Mouse (Mus musculus): ENCODE results near the gene Mars. TPM values are rescaled to one million over a fixed set of nuclear protein-coding genes. Genes with fewer than 3 reads are reported as not detected.
"Not testable (repeated sequence)": the region's sequence is repeated elsewhere in the genome, so short reads cannot be mapped to it uniquely, and the experiment has no call there.

Mars gene
- total RNA-seq, 2 experiments from 2014 or later, result 53.3 to 57.9 TPM

DNA sequence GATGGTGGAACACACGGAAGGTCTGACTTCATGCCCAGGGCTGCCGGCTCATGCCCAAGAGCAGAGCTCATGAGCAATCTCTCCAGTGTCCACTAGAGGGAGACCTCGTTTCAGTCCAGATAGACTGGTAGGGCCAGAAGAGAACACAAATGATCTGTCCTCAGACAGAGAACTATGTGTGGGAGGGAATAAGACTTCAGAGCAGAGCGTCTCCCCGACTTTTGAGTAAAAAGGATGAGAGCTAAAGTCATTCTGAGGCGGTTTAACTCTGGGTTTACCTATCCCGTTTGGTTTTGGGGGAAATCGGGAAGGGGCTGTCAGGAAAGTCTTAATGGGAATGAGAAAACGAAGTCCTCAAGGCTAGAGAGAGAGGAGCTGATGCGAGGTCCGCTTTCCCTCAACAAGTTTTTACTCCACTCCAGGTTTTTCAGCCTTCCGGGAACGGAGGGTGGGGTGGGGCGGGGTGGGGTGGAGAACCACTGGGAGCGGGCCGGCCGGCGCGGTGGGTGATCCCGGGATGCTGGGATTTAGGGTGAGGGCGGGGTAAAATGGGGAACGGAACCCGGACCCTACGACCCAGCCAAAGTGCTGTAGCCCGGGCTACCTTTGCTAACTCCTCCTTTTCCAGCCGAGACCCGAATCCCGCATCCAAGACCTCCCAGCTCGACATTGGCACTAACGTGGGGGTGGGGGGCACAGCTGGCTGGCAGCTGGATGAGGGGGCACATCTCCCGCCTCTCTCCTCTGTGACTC is 27.5 kb upstream of the Mars start:
- peak; percentile 90 for DNase-seq (ENCODE audit: low spot score in 2 of 2)

GRCm38 (mm10) chr10:127337536-127338099 is 26.0 kb upstream of the Mars start:
- no peak for DNase-seq (ENCODE audit: low spot score in 2 of 2)

DNA sequence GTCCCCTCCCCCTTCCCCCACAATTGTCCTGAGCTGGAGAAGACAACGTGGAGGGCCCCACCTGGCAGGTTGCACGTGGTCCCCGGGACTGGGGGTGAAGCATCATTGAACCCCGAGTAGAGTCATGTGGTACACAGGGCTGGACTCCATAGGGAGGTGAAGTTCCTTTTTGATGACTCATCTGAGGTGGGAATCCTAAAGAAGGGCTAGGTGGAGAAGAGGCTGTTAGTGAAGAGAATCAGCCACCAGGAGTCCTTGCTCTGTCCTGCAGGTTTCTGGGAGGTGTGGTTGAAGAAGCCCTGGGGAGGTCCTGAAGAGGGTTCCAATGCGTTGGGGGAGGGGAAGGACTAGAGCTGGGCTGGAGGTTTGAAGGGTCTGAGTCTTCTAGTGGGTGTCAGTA is 25.4 kb upstream of the Mars start:
- no peak for DNase-seq (ENCODE audit: low spot score in 2 of 2)

DNA sequence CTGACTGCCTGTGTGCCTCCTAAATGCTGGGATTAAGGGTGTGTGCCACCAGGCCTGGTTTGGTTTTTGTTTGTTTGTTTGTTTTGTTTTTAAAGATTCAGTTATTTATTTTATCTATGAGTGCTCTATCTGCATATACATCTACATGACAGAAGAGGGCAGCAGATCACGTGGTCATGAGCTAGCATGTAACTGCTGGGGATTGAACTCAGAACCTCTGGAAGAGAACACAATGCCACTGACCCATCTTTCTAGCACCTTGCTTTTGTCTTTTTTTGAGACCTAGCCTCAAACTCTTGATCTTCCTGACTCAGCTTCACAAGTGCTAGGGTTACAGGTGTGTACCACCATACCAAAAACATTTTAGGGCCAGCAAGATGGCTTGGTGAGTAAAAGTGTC is 23.7 kb upstream of the Mars start:
- DNase-seq (ENCODE audit: low spot score in 2 of 2), result no peak

- DNase-seq (ENCODE audit: low spot score in 2 of 2), result no peak
Observed at GRCm38 (mm10) chr10:127333152-127333551, 21.6 kb upstream of the Mars start.

GRCm38 (mm10) chr10:127332211-127332874 is 20.8 kb upstream of the Mars start:
- DNase-seq (ENCODE audit: low spot score in 2 of 2), result no peak

GRCm38 (mm10) chr10:127330212-127330611 is 18.6 kb upstream of the Mars start:
- DNase-seq (ENCODE audit: low spot score in 2 of 2), result no peak

- no peak for DNase-seq (ENCODE audit: low spot score in 2 of 2)
Observed at GRCm38 (mm10) chr10:127327461-127328145, 16.0 kb upstream of the Mars start.

DNA sequence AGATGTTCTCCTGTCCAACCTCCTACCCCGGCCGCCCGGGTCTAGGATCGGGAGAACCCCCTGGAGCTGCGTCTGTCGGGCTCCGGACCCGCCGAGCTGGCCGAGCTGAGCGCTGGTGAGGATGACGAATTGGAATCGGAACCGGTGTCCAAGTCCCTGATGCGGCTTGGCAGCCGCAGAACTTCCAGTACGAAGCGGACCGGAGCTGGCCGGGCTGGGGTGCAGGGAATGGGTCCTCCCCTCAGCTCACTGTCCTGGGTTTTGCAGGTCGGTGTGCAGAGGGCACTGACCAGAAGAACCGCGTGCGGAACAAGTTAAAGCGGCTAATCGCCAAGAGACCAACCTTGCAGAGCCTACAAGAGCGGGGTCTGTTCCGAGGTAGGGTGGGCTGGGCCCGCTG is 15.2 kb upstream of the Mars start:
- no peak for DNase-seq (ENCODE audit: low spot score in 2 of 2)

- DNase-seq (ENCODE audit: low spot score in 2 of 2), result no peak
Observed at GRCm38 (mm10) chr10:127326017-127326801, 14.6 kb upstream of the Mars start.

DNA sequence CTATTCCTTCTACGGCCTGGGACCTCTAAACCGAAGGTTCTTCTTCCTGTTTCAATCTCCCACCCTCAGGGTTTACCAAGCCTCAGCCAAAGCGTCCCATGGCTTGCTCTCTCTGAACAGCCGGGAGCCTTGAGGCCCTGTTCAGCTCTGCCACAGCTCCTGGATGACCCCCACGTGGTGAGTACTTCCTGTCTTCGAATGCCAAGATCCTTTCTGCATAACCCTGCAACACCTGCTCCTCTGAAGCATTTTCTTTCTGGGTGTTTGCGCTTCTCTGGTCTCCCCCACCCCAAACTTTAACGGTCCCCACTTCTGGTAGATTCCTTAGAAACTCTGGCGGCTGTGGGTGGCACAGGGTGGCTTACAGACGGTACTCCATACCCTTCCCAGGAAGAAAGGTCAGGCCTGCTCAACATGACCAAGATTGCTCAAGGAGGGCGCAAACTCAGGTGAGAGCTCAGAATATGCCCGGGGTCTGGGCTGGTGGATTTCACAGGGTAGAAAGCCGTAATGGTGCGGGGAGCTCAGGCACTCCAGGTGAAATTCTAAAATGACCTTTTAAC is 13.9 kb upstream of the Mars start:
- no peak for DNase-seq (ENCODE audit: low spot score in 2 of 2)

DNA sequence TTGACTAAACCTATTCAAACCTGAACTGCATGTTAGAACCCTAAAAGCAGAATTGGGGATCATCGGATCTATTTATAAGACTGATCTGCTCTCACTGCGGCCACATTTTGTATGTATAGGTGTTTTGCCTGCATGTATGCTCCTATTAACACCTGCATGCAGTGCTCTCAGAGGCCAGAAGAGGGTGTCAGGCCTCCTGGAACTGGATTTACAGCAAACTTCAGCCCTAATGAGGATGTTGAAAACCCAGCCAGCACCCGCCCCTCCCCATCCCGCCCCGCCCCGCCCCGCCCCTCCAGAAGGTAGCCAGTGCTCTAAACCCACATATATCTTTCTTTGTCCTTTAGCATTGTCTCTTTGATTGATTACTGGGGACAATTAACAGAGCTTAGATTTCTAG is 12.9 kb upstream of the Mars start:
- no peak for DNase-seq (ENCODE audit: low spot score in 2 of 2)

DNA sequence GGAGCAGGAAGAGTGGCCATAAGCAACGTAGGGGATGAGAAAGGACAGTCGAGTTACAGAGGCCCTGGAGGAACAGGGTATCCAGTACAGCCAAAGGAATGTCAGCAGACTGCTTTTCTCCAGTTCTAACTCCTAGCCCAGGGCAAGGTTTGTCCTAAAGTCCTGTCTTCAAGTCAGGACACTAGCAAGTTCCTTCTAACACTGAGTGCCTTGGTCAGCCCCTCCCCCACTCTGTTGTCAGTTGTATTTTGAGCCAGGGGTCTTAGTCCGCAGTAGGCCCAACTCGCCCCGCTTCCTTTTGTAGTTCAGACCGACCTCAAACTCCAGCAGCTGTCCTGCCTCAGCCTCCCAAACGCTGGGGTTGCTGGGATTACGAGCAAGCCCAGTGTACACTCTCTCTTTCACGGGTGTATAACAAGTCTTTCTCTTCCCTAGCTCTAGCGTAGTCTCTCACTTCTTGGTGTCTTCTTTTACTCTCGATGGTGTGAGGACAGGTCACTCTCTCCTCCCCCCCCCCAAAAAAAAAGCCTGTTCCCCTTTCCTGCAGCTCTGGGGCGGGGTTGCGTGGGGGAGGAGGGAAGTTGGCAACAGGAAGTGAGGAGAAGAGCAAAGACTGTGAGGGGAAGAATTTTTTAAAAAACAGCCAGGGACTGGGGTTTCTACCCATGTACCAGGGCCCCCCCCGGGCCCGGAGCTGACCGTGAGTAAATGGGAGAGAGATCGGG is 11.7 kb upstream of the Mars start:
- DNase-seq (ENCODE audit: low spot score in 2 of 2), result no peak

GRCm38 (mm10) chr10:127322669-127323068 is 11.1 kb upstream of the Mars start:
- no peak for DNase-seq (ENCODE audit: low spot score in 2 of 2)

GRCm38 (mm10) chr10:127322178-127322577 is 10.6 kb upstream of the Mars start:
- DNase-seq (ENCODE audit: low spot score in 2 of 2), result no peak

DNA sequence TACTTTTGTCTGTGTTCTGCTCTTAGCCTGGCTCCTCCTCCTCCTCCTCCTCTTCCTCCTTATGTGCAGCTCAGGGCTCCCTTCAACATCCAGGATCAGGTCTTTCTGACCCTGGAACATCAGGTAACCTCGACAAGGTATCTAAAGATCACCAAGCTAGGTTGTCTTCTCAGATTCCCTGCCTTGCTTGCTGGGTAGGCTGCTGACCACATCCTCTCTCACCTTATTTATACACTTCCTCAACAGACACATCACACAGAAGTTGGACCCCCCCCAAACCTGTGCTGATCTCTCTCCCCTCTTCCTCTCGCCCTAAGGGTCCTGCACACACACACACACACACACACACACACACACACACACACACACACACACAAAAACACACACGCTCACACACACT is 10.0 kb upstream of the Mars start, which contains the start of gene Arhgap9:
Gene Arhgap9, plus strand, starts transcription at position 344 of the 400 bp plus-strand sequence.
- no peak for DNase-seq (ENCODE audit: low spot score in 2 of 2)

DNA sequence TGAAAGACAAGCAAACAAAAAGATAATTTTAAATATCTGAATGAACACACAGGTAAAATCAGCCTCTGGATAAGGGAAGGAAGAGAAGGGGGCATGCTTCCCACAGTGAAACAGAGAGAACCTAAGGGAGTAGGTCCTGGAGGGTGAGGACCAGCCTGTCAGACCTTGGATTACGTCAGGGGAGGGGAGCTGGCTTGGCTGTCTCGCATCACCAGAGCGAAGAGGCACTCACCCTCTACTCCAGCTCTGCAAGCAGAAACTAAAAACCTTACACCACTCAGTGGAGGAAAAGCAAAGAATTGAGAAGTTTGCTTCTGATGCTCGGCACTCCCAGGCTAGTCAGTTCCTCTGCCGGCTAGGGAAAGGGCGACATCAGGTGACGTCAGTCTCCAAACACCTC is 8.4 kb upstream of the Mars start:
- DNase-seq (ENCODE audit: low spot score in 2 of 2), result no peak

DNA sequence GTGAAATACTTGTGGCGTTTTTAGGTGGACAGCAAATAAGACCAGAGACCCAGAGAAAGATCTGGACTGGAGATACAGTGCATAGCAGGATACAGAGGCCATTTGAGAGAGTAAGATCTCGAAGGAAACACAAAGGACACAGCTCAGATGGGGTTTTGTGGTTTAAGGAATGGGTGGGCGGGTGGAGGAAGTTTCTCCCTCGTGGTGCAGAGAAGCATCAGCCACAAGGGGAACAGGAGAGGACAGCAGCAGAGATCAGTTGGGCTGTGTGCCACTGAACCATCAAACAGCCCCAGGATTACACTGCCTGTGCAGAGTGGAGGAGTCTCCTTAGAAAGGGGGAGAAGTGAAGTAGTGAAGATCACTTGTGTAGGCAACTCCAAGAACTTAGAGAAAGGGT is 6.4 kb upstream of the Mars start:
- DNase-seq (ENCODE audit: low spot score in 2 of 2), result no peak

DNA sequence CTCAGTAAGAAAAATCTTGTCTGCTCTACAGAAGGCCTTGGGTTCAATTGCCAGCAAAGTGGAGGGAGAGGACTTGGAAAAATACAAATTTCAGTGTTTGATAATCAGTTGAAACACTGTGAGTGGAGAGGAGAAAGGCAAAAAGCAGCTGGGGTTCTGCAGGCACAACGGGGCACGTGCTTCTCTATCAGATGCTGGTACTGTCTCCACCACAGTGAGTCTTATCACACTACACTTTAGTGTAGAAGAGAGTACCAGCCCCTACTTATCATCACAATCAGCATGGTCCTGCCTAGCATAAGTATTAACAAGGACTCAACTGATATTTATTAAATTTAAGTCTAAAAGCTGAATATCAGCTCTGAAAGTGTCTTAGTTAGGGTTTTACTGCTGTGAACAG is 5.7 kb upstream of the Mars start:
- DNase-seq (ENCODE audit: low spot score in 2 of 2), result no peak

DNA sequence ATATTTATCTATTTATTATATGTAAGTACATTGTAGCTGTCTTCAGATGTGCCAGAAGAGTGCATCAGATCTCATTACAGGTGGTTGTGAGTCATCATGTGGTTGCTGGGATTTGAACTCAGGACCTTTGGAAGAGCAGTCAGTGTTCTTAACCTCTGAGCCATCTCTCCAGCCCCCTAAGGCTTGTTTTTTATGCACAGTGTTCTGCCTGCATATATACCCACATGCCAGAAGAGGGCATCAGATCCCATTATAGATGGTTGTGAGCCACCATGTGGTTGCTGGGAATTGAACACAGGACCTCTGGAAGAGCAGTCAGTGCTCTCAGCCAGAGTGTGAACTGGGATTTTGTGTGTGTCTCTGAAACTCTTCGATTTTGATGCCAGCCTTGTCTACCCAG is 3.4 kb upstream of the Mars start:
- DNase-seq (ENCODE audit: low spot score in 2 of 2), result not testable (repeated sequence)
